Mouse (Mus musculus) 3134 (cell line): Measurements from ENCODE around the gene Cyp4a30b.
"Not testable (repeated sequence)": the region's sequence is repeated elsewhere in the genome, so short reads cannot be mapped to it uniquely, and the experiment has no call there.

Experiments used
- DNase-seq: peaks from one replicate; pipeline ENCODE4 v3.0.0-alpha.2; 2011; ENCODE audit warnings: low spot score; ENCODE audit not compliant: insufficient read length; ENCODE audit errors: extremely low read depth

The Cyp4a30b gene

GRCm38 (mm10) chr4:115452304-115452703, at the start of gene Cyp4a30b:
TSS of gene Cyp4a30b (plus strand) at chr4:115452604.
- DNase-seq = no peak

GRCm38 (mm10) chr4:115411324-115411723, 41.1 kb upstream of the Cyp4a30b start, which contains the start of gene Cyp4a12b:
TSS of gene Cyp4a12b (plus strand) at chr4:115411624.
- not testable (repeated sequence) for DNase-seq

- DNase-seq = no peak
Observed at GRCm38 (mm10) chr4:115450577-115451137, 1.7 kb upstream of the Cyp4a30b start.

- DNase-seq = not testable (repeated sequence)
Observed at GRCm38 (mm10) chr4:115473585-115473984, 21.2 kb downstream of the Cyp4a30b start.

GRCm38 (mm10) chr4:115476051-115476450, 23.6 kb downstream of the Cyp4a30b start:
- DNase-seq = not testable (repeated sequence)

GRCm38 (mm10) chr4:115481006-115481652, 28.7 kb downstream of the Cyp4a30b start:
- DNase-seq = no peak

GRCm38 (mm10) chr4:115496001-115496400, 43.6 kb downstream of the Cyp4a30b start, which contains the start of gene Cyp4a14:
TSS of gene Cyp4a14 (minus strand) at chr4:115496142.
- DNase-seq = no peak

- no peak for DNase-seq
Observed at GRCm38 (mm10) chr4:115497466-115497865, 45.1 kb downstream of the Cyp4a30b start.

- not testable (repeated sequence) for DNase-seq
Observed at GRCm38 (mm10) chr4:115513964-115514363, 61.6 kb downstream of the Cyp4a30b start.

GRCm38 (mm10) chr4:115518000-115518399, 65.6 kb downstream of the Cyp4a30b start, which contains the start of gene Cyp4a10:
TSS of gene Cyp4a10 (plus strand) at chr4:115518264.
- DNase-seq = not testable (repeated sequence)

GRCm38 (mm10) chr4:115519444-115519843, 67.0 kb downstream of the Cyp4a30b start:
- no peak for DNase-seq
